Mouse (Mus musculus) brain, embryonic 14.5 days (tissue): ENCODE results near the gene Rnf41. TPM values are rescaled to one million over a fixed set of nuclear protein-coding genes. Genes with fewer than 3 reads are reported as not detected.
A peak's percentile ranks its signal among the peaks of the same experiment; 100 is the strongest.

ENCODE experiments used
- DNase-seq: peaks from one replicate; pipeline ENCODE4 v3.0.0-alpha.2; 2011; ENCODE audit warnings: low read depth
- CTCF ChIP-seq: fragments of 200-500 bp; IDR thresholded peaks from 2 replicates; pipeline ENCODE4 v1.5.1; 2012; ENCODE audit warnings: inconsistent platforms, mild to moderate bottlenecking, moderate library complexity, borderline replicate concordance; ENCODE audit not compliant: insufficient read depth, insufficient read length; ENCODE audit errors: extremely low read depth
- POLR2A ChIP-seq: fragments of 200-500 bp; IDR thresholded peaks from 2 replicates; pipeline ENCODE4 v1.6.1; 2012; ENCODE audit warnings: mild to moderate bottlenecking, inconsistent platforms, borderline replicate concordance; ENCODE audit not compliant: poor library complexity, insufficient read depth, insufficient read length, severe bottlenecking; ENCODE audit errors: extremely low read depth
- polyA plus RNA-seq: library from polyadenylated mRNA; depleted of rRNA; stranded (reverse); fragments of >200 nt; gene quantifications from 2 replicates; pipeline ENCODE4 v1.2.3, GENCODE M21; 2012; rRNA removed

The Rnf41 gene
- 73.9 and 76.9 TPM in 2 replicates for polyA plus RNA-seq

- DNase-seq, result peak; percentile 99
- TF ChIP-seq POLR2A (peak; percentile 48; the same call in 1 of the 2 replicates), CTCF (no peak)
These were observed at the start of gene Rnf41, which contains the start of gene Nabp2 for GRCm38 (mm10) chr10:128411211-128412054. Gene Rnf41, plus strand, starts transcription at chr10:128411657. Gene Nabp2, minus strand, starts transcription at chr10:128411492.

DNA sequence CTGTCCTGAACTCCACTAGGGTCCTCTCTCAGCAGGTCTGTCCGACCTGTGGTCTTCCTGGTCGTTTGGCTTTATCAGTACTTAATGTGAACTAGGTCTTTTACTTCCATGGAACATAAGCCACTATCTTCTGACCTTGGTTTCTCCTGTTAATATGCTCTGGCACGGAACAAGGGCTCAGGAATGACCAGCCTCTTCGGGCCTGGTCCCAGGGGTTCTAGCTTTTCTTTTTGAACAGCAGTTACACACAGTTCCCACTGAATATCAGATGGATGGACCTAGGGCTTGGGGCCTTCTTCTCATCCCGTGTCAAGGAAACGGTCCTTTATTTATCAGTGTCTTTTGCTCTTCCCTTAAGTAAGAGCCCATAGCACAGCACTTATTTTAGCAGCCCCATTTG lies 49.6 kb upstream of the Rnf41 start:
- DNase-seq, result no peak
- TF ChIP-seq POLR2A, result no peak
- no peak for TF ChIP-seq CTCF

GRCm38 (mm10) chr10:128362568-128362967 lies 48.9 kb upstream of the Rnf41 start:
- peak; percentile 59; the same call in 1 of the 2 replicates for TF ChIP-seq CTCF
- no peak for TF ChIP-seq POLR2A
- peak; percentile 80 for DNase-seq

DNA sequence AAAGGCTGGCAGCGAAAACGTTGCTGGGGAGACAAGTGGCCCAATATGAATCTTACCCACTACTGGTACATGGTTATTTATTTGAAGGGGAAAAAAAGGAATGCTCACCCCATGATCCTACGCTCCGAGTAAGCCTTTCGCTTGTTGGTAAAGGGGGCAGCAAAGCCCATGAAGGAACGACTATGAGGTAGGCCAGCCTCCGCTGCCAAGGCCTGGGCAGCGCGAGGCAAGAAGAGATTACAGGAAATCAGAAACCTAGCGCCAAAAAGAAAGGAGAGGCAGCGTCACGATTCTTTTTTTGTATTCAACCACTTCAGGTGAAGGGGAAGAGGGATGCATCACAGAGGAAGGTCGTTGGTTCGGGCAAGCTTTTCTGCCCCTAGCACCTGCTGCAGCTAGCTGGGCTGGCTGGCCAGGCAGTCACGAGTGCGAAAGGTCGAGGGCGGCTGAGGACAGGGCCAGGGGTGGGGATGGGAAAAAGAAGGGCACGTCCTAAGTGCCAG lies 43.5 kb upstream of the Rnf41 start:
- TF ChIP-seq CTCF (no peak), POLR2A (no peak)
- DNase-seq, result peak; percentile 48

- TF ChIP-seq CTCF (no peak), POLR2A (peak; percentile 77)
- peak; percentile 98 for DNase-seq
These were observed 42.8 kb upstream of the Rnf41 start, which contains the start of gene Coq10a for GRCm38 (mm10) chr10:128368402-128369217. Gene Coq10a, minus strand, starts transcription at chr10:128368997.

DNA sequence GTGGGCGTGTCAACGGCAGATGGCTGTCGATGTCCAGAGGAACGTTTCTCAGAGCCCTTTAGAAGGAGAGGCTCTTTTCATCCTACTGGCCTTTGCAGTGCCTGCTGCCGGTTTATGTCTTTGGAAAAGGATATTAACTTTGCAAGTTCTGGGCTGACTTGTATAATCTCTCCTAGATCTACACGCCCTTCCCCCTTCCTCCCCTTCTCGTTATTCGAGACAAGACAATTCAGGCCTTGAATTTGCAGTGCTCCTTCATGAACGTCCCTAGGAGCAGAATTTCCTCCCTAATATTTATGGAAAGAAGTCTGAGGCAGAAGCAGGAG lies 42.3 kb upstream of the Rnf41 start:
- no peak for TF ChIP-seq CTCF
- peak; percentile 20; the same call in 1 of the 2 replicates for TF ChIP-seq POLR2A
- DNase-seq, result no peak

- TF ChIP-seq POLR2A (no peak), CTCF (no peak)
- no peak for DNase-seq
These were observed 41.9 kb upstream of the Rnf41 start for GRCm38 (mm10) chr10:128369599-128369998.

- no peak for DNase-seq
- TF ChIP-seq CTCF, result no peak
These were observed 41.4 kb upstream of the Rnf41 start for GRCm38 (mm10) chr10:128370021-128370420.

DNA sequence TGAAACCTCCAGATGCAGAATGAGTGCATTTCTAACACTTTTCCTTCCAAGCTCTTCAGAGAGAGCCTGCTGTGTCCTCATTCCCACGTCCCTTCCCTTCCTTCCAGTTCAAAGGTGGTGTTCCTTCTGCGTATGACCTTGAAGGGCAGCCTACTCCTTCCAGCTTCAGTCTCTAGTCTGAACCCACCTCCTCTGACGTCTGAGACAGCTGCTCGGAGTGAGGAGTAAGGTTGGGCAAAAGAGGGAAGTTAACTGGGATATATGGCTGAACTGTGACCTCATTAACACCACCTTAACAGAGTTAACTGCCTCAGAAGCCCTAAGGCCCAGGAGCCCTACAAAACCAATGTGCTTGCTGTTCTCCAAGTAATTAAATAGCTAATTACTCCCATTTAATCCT lies 40.9 kb upstream of the Rnf41 start:
- DNase-seq, result no peak
- TF ChIP-seq CTCF (no peak), POLR2A (no peak)

DNA sequence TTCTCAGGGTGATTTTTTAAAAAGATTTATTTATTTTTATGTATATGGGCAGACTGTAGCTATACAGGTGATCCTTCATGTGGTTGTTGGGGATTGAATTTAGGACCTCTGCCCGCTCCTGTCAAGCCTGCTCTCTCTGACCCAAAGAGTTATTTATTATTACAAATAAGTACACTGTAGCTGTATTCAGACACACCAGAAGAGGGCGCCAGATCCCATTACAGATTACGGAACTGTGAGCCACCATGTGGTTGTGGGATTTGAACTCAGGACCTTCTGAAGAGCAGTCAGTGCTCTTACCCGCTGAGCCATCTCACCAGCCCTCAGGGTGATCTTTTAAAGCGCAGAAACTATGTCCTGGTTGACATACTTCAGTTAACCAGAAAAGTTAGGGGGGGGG lies 39.3 kb upstream of the Rnf41 start:
- DNase-seq, result no peak
- TF ChIP-seq POLR2A, result no peak
- TF ChIP-seq CTCF, result no peak

DNA sequence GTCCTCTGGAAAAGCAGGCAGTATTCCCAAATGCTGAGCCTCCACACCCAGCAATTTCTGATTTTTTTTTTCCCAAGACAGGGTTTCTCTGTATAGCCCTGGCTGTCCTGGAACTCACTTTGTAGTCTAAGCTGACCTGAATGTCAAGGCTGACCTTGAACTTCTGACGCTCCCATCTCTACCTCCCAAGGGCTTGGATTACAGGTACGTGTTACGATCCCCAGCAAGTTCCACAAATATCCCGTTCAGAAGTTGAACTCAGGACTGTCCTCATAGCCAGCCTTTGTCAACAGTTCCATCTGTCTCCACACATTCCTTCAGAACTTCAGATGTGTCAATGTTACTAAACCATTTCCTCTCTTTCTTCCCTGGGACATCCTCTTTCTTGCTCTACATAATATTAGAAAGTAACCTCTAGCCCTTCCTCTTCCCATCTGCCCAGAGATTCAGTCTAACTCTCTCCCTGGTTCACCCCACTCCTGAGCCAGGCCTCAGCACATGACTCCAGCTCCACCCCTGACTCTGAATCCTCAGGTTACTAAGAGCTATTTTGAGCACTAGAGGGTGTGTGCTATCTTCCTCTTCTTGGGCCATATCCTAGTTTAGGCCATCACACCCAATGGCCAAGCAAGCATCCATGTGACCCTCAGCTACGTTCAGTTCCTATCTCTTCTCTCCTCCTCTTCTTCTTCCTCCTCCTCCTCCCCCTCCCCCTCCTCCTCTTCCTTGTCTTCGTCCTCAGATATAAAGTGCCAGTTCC lies 38.3 kb upstream of the Rnf41 start:
- TF ChIP-seq POLR2A (no peak), CTCF (no peak)
- DNase-seq, result no peak

DNA sequence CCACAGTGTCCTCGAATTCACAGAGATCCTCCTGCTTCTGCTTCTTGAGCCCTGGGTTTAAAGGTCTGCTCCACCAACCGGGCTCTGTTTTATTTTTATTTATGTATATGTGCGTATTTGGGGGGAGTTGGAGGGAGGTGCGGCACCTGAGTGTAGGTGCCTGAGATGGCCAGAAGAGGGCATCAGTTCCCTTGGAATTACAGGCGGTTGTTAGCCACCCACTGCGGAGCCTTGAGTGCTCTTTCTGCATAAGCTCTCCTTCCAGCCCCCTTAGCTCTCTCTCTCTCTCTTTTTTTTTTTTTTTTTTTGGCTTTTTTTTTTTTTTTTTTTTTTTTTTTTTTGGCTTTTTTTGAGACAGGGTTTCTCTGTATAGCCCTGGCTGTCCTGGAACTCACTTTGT lies 37.1 kb upstream of the Rnf41 start:
- DNase-seq, result no peak
- TF ChIP-seq POLR2A, result no peak
- peak; percentile 29; the same call in 1 of the 2 replicates for TF ChIP-seq CTCF
